Mouse (Mus musculus): ENCODE measurements around the gene Tas2r121.
"Not testable (repeated sequence)": the region's sequence is repeated elsewhere in the genome, so short reads cannot be mapped to it uniquely, and the experiment has no call there.

Tas2r121 gene

DNA sequence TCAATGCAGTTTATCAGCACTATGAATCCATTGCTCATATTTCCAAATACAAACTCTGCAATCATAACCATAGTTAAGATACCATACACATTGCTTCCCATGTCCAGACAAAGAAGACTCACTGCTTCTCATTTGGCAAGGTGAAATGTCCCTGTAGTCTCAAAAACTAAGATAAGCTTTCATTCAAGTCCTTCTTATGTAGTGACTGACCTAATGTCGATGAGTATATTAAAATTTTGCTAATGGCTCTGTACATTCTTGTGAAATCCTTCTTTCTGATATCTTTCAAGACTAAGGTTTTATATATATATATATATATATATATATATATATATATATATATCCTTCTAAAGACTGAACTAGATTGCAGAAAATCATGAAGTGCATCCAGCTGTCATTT, at the start of gene Tas2r121:
Gene Tas2r121, minus strand, starts transcription at position 101 of the 400 bp plus-strand sequence.
- DNase-seq (ENCODE audit: low read depth, low spot score) = no peak

DNA sequence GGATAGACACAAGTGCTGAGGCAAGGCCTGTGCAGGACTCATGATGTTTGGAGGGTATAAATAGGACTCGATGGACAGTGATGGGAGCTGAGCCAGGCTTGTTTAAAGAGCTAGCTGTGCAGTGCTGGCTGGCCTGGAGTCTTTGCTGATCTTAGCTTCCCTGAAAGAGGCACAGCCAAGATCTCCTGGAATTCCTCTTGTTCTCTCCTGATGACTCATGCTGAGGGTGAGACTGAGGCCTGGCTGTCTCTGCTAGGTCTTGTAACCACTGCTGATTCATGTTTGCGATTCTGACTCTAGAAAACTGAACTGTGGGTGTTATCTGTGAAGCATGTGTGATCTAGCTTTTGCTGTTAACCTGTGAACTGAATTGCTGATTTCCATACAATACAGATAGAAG, 49.4 kb upstream of the Tas2r121 start:
- no peak for DNase-seq (ENCODE audit: low read depth, low spot score)

GRCm38 (mm10) chr6:132737935-132738334, 37.1 kb upstream of the Tas2r121 start, which contains the start of gene Tas2r115:
Gene Tas2r115 (minus strand): TSS chr6:132738035.
- DNase-seq (ENCODE audit: low read depth, low spot score) = no peak

- DNase-seq (ENCODE audit: low read depth, low spot score) = no peak
Measured at GRCm38 (mm10) chr6:132711828-132712227, 11.0 kb upstream of the Tas2r121 start, which contains the start of gene Tas2r122. Gene Tas2r122 (minus strand): TSS chr6:132711928.

GRCm38 (mm10) chr6:132691596-132691995, 9.2 kb downstream of the Tas2r121 start:
- not testable (repeated sequence) for DNase-seq (ENCODE audit: low read depth, low spot score)

DNA sequence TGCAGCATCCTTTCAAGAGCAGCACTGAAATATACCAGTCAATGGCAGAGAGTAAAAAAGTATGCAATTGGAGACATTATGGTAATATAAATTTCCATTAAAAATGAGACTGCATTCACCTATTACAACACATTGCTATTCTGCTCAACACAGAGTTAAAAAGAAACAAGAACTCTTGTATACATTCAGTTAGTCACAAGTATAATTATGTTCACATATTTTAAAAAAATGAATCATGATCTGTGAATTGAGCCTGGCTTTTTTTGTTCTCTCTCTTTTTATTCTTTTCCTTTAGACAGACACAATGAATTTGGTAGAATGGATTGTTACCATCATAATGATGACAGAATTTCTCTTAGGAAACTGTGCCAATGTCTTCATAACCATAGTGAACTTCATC, 44.2 kb downstream of the Tas2r121 start, which contains the start of gene Tas2r120:
Gene Tas2r120, plus strand, starts transcription at position 301 of the 400 bp plus-strand sequence.
- no peak for DNase-seq (ENCODE audit: low read depth, low spot score)

DNA sequence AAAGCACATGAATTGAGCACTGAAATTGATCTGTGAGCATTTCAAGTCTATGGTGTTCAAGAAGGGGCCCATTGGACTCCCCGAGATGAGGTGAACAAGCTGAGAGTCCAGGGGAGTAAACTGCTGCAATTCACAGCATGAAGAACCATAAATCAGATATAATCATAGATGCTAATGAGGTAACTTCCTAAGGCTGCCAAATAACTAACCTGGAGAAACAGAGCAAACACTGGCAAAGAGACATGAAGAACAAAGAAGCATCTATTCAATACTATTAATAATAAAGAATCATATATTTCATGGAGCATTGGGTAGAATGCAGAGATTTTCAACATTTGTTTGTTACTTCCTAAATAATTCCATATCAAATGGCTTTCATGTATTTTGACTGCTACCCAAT, 49.4 kb downstream of the Tas2r121 start, which contains the start of gene A630073D07Rik:
Gene A630073D07Rik, minus strand, starts transcription at position 101 of the 400 bp plus-strand sequence.
- no peak for DNase-seq (ENCODE audit: low read depth, low spot score)
